Mouse (Mus musculus) thymus, postnatal 0 days (tissue): ENCODE results near the gene Gm17655. TPM values are rescaled to one million over a fixed set of nuclear protein-coding genes. Genes with fewer than 3 reads are reported as not detected.
"Not testable (repeated sequence)": the region's sequence is repeated elsewhere in the genome, so short reads cannot be mapped to it uniquely, and the experiment has no call there.

Experiments used
- DNase-seq: peaks from one replicate; pipeline ENCODE4 v3.0.0-alpha.2; 2015; ENCODE audit warnings: low spot score
- polyA plus RNA-seq: library from polyadenylated mRNA; unstranded; fragments of >200 nt; fragmentation: Nextera tagmentation; extraction: Ambion mirVana; gene quantifications from 2 replicates; pipeline ENCODE4 v1.2.1, GENCODE M21; 2015

The Gm17655 gene
- polyA plus RNA-seq, 1 experiment from 2014 or later = 5.2 TPM

DNA sequence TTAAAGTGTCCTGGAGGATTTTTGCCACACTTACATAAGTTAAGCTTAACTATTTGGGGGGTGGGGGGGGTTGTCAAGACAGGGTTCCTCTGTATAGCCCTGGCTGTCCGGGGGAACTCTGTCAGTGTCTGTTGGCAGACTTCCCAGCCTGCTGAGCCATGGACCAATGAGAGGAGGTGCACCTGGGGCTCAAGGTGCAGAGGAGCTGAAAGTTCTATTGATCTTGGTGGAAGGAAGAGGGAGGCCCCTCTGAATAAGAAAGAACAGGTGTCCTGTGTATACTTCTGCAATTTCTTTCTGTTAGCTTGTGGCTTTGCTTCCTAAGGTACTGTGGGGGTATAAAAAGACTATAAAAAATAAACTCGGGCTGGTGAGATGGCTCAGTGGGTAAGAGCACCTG is 19.2 kb upstream of the Gm17655 start:
- peak; percentile 74 for DNase-seq

DNA sequence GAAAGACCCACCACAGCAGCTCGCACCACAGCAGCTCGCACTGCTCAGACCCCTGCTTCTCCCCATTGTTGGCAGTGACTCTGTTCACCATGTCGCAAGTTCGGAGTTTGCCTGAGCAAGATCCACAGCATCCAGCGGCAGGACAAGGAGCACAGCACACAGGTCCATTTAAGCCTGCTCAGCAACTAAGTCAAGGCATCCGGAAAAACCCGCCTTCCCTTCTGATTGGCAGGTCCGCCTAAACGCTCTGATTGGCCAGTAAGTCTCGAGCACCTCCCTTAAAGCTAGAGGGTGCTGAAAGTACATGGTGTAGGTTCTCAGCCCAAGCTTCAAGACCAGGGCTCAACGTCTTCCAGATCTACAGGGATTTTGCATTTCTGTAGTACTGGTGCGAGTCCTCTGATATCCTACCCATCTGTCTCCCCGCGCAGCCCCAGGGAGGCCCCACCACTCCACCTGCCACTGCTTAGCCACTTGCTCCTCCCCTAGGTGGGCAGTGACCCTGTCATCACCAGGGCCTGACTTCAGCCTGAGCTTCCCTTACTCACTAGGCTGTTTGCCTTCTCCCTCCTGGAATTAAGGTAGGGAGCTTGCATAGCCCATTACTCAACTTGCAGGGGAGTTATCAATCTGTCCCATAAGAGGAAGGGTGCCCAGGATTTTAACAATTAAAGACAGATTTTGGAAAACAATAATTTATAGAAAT is 14.0 kb upstream of the Gm17655 start:
- no peak for DNase-seq

DNA sequence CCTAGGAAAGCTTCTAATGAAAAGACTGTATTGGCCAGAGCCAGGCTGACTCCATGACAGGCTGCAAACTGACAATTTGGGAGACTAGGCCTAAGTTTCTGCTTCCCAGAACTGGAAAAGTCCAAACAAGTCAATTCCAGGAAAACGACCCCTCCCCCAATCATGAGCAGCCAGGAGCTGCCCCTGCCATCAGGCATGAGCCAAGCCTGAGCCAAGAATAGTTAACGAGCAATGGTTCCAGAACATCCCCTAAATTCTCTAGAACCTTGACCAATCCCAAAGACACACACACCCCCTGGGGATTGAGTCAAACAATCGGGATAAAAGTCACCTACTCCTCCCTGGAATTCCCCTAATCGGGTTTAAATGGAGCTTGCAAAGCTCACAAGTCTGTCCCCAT is 10.6 kb upstream of the Gm17655 start:
- DNase-seq = no peak

DNA sequence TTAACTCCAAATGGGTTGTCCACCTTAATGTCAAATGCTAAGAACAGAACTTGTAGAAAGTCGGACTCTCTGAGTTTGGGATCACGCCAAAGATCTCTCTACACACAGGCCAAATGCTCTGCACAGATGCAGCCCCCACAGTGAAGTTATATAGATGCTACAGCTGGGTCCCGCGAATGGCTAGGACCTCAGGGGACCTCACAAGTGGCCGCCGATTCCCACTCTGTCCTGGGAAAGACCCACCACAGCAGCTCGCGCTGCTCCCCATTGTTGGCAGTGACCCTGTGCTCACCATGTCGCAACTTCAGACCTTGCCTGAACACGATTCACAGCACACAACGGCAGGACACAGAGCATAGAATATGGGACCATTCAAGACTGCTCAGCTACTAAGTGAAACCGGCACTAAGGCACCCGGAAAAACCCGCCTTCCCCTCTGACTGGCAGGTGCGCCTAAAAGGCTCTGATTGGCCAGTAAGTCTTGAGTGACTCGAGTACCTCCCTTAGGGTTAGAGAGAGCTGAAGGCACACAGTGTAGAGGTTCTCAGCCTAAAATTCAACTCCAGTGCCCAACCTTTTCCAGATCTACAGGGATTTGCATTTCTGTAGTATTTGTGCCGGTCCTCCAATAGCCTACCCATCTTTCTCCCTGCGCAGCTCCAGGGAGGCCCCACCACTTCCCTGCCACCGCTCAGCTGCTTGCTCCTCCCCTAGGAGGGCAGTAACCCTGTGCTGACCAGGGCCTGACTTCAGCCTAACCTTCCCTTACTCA is 14.5 kb downstream of the Gm17655 start:
- peak; percentile 87 for DNase-seq

DNA sequence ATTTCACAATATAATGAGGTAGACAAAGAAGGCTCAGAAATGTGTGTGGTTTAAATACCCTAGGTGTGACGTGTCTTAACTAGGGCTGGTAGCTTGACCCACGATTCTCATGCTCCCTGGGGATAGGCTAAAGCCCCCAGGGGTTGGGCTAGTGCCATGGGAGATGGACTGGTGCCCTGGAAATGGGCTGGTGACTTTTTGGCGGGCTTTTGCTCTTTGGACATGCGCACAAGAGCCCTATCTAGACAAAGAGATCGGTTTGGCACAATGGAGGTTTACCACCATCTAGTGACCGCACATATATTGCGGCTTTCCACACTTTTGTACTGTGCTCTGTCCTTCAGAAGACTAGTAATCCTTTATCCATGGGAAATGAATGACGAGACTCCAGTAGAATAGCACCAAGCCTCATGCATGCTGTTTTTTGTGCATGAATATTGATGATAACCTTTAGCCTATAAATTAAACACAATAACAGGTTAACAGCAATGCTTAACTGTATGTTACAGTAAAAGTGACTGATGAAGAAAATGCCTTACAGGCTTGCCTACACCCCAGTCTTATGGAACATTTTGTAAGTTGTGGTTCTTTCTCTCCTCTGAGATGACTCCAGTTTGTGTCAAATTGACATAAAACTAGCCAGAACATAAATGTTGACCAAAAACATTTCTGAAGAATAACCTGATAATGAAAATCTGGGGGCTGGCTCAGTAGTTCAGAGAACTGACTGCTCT is 48.5 kb downstream of the Gm17655 start:
- DNase-seq = peak; percentile 44

DNA sequence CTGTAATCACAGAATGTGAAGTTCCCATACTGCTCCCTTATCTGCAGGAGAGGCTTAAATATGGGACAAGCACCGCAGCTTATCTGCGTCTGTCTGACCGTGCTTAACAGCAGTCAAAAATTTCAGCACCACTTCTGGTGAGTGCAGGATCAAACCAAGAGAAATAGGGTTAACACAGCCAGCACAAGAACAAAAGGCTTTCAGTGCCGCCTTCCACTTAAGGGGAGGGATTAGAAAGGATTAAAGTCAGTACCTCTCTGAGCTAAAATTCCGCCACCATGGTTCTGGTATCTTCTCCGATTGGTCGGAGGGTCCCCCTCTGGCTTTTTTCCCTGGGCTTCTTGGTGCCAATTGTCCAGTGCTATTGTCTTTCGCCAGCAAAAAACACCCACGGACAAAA is 49.0 kb downstream of the Gm17655 start:
- no peak for DNase-seq

DNA sequence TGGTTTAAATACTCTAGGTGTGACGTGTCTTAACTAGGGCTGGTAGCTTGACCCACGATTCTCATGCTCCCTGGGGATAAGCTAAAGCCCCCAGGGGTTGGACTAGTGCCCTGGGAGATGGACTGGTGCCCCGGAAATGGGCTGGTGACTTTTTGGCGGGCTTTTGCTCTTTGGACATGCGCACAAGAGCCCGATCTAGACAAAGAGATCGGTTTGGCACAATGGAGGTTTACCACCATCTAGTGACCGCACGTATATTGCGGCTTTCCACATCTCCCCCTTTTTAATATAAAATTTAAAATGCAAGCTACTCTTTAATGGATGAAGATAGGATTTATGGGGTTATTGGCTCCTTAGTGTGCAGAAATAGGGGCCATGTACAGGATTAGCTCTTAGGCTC is 56.5 kb downstream of the Gm17655 start:
- DNase-seq = not testable (repeated sequence)

Other genes with a start within 250 kb of the Gm17655 start
- 1.2 and 1.5 TPM in 2 replicates for gene Gm15446, start 149.1 kb downstream of the Gm17655 start, polyA plus RNA-seq
- 27.5 and 34.2 TPM in 2 replicates for gene Zfp932, start 76.0 kb downstream of the Gm17655 start, polyA plus RNA-seq
- gene Gm35315, start 21.9 kb upstream of the Gm17655 start, polyA plus RNA-seq = 2.3 and 2.8 TPM in 2 replicates
- 3.3 and 3.5 TPM in 2 replicates for gene Plcxd1, start 27.5 kb upstream of the Gm17655 start, polyA plus RNA-seq
- gene Gtpbp6, start 35.7 kb upstream of the Gm17655 start, polyA plus RNA-seq = 32.0 and 36.8 TPM in 2 replicates
- 4.9 and 5.8 TPM in 2 replicates for gene Zfp605, start 37.6 kb upstream of the Gm17655 start, polyA plus RNA-seq
- 75.1 and 82.2 TPM in 2 replicates for gene Chfr, start 63.3 kb upstream of the Gm17655 start, polyA plus RNA-seq
- gene Golga3, start 104.2 kb upstream of the Gm17655 start, polyA plus RNA-seq = 12.1 and 12.3 TPM in 2 replicates
- 22.9 and 26.4 TPM in 2 replicates for gene Ankle2, start 158.5 kb upstream of the Gm17655 start, polyA plus RNA-seq
- gene Pgam5, start 197.4 kb upstream of the Gm17655 start, polyA plus RNA-seq = 64.7 and 67.4 TPM in 2 replicates
- 7.6 and 9.1 TPM in 2 replicates for gene Pxmp2, start 213.7 kb upstream of the Gm17655 start, polyA plus RNA-seq
- gene Pole, start 213.8 kb upstream of the Gm17655 start, polyA plus RNA-seq = 20.0 and 21.0 TPM in 2 replicates